Mouse (Mus musculus) megakaryocyte, embryonic 14.5 days (primary cell): ENCODE measurements around the gene Lgals4.

Experiments
- FLI1 ChIP-seq: IDR thresholded peaks from 2 replicates; pipeline ENCODE4 v1.6.1; 2012; ENCODE audit warnings: low read length, inconsistent platforms, mixed read lengths
- GATA1 ChIP-seq: IDR thresholded peaks from 3 replicates; pipeline ENCODE4 v1.6.1; 2012; ENCODE audit warnings: mixed read lengths, low read length, inconsistent platforms, borderline replicate concordance

GRCm38 (mm10) chr7:28864288-28864750 is 30.7 kb downstream of the Lgals4 start:
- TF ChIP-seq FLI1 (no peak), GATA1 (no peak)
